ENCODE assay signal across 19 mouse cellular contexts in genomic region chr10:83210968-83211583, GRCm38 (mm10).
DNase-seq lines count a peak whose midpoint lies in the region; ATAC-seq and TF ChIP-seq lines count a peak whose summit lies in the region.
"Had no signal": no experiment of that assay in that cellular context is flagged by ENCODE, and none has a peak within 500 bp of the region (broad histone marks: within the 10 kb centered on the region; RNA-seq: fewer than 3 reads in every experiment).

No protein-coding gene starts in this region.

- WGBS in forebrain, embryonic 15.5 days: 12% methylated on average over 6 of the region's 6 CpGs
- WGBS in heart, embryonic 10.5 days: 55% methylated on average over 6 of the region's 6 CpGs

- peaks cover 25% of the 10 kb centered on the region for H3K4me1 ChIP-seq in forebrain, embryonic 15.5 days
- peaks cover 7% of the 10 kb centered on the region for H3K4me1 ChIP-seq in heart, embryonic 10.5 days
- H3K4me1 ChIP-seq: heart, embryonic 12.5 days; hindbrain, embryonic 12.5 days; liver, embryonic 15.5 days had no signal

- H3K4me3 ChIP-seq in forebrain, embryonic 15.5 days: no peak overlapping the region
- no peak overlapping the region for H3K4me3 ChIP-seq in heart, embryonic 10.5 days
- no peak overlapping the region for H3K4me3 ChIP-seq in gastrocnemius, adult 2 months
- H3K4me3 ChIP-seq: heart, embryonic 12.5 days; hindbrain, embryonic 12.5 days; liver, embryonic 15.5 days had no signal

- no peak overlapping the region for H3K27ac ChIP-seq in forebrain, embryonic 15.5 days (replicated peaks)
- no peak overlapping the region for H3K27ac ChIP-seq in heart, embryonic 10.5 days
- no peak overlapping the region for H3K27ac ChIP-seq in gastrocnemius, adult 2 months
- H3K27ac ChIP-seq: hindbrain, embryonic 12.5 days; liver, embryonic 15.5 days; macrophage had no signal

- intact Hi-C loops in gastrocnemius, adult 2 months (cut with DNase I): no loop called here

- H3K9me3 ChIP-seq in forebrain, embryonic 15.5 days: no peaks in the 10 kb centered on the region
- no peaks in the 10 kb centered on the region for H3K9me3 ChIP-seq in heart, embryonic 10.5 days
- H3K9me3 ChIP-seq: hindbrain, embryonic 12.5 days; liver, embryonic 15.5 days had no signal

- no peak for TF ChIP-seq CTCF in gastrocnemius, adult 2 months (IDR thresholded peaks at IDR 0.05)

- ATAC-seq in forebrain, embryonic 15.5 days (replicated peaks): peak; percentile 49; the same call in 1 of the 2 replicates

- peak; percentile 32 for DNase-seq in adrenal gland, adult 2 months
- DNase-seq in adrenal gland, postnatal 14 days: no peak
- peak; percentile 27 for DNase-seq in testis, postnatal 14 days (ENCODE audit: low spot score)
- DNase-seq in testis, postnatal 10 days (ENCODE audit: low spot score): no peak
- DNase-seq in heart, embryonic 10.5 days (ENCODE audit: low spot score): no peak
- no peak for DNase-seq in heart, adult 9 months (ENCODE audit: low spot score in 2 of 2)
- no peak for DNase-seq in gastrocnemius, adult 2 months
- DNase-seq: adrenal gland, postnatal 10 days; gastrocnemius, postnatal 14 days; kidney, adult 11 months; kidney, postnatal 25 days; left cerebral cortex, postnatal 4 days; right cerebral cortex, postnatal 14 days; thymus, adult 18-20 months had no signal

- no peaks in the 10 kb centered on the region for H3K27me3 ChIP-seq in forebrain, embryonic 15.5 days
- no peaks in the 10 kb centered on the region for H3K27me3 ChIP-seq in heart, embryonic 10.5 days (ENCODE audit: insufficient read depth, poor library complexity, severe bottlenecking)
- H3K27me3 ChIP-seq: heart, embryonic 12.5 days; hindbrain, embryonic 12.5 days; liver, embryonic 15.5 days had no signal

- H3K4me2 ChIP-seq in forebrain, embryonic 15.5 days (replicated peaks): no peak overlapping the region
- H3K4me2 ChIP-seq: heart, embryonic 12.5 days; hindbrain, embryonic 12.5 days; liver, embryonic 15.5 days had no signal

- H3K9ac ChIP-seq in forebrain, embryonic 15.5 days (replicated peaks): no peak overlapping the region
- H3K9ac ChIP-seq: heart, embryonic 12.5 days; hindbrain, embryonic 12.5 days; liver, embryonic 15.5 days had no signal

- no peaks in the 10 kb centered on the region for H3K36me3 ChIP-seq in forebrain, embryonic 15.5 days
- no peaks in the 10 kb centered on the region for H3K36me3 ChIP-seq in heart, embryonic 10.5 days
- H3K36me3 ChIP-seq: heart, embryonic 12.5 days; hindbrain, embryonic 12.5 days; liver, embryonic 15.5 days had no signal

Comparison
In these comparisons a context has a peak if more than half of its experiments do, and no peak if none do; other contexts are left out.
1. DNase-seq: peak in adrenal gland, adult 2 months (single experiment) and testis, postnatal 14 days (single experiment); none in adrenal gland, postnatal 14 days (single experiment), testis, postnatal 10 days (single experiment), heart, embryonic 10.5 days (single experiment), heart, adult 9 months (0 of 2) and gastrocnemius, adult 2 months (single experiment).